Mouse (Mus musculus) left cerebral cortex, adult 8-10 months (tissue): ENCODE data around the gene Map2. TPM values are rescaled to one million over a fixed set of nuclear protein-coding genes. Genes with fewer than 3 reads are reported as not detected.

ENCODE experiments used
- DNase-seq, 2 experiments: peaks; one replicate each; pipeline ENCODE4 v3.0.0; 2022; ENCODE audit warnings: low spot score in 2 of 2
- total RNA-seq, 4 experiments: library from RNA; stranded (reverse); gene quantifications; 2 replicates each; pipeline ENCODE4 v1.2.4; 2022

Gene Map2
- total RNA-seq, 4 experiments from 2014 or later, result 960 to 1,199 (median 1,078) TPM

DNA sequence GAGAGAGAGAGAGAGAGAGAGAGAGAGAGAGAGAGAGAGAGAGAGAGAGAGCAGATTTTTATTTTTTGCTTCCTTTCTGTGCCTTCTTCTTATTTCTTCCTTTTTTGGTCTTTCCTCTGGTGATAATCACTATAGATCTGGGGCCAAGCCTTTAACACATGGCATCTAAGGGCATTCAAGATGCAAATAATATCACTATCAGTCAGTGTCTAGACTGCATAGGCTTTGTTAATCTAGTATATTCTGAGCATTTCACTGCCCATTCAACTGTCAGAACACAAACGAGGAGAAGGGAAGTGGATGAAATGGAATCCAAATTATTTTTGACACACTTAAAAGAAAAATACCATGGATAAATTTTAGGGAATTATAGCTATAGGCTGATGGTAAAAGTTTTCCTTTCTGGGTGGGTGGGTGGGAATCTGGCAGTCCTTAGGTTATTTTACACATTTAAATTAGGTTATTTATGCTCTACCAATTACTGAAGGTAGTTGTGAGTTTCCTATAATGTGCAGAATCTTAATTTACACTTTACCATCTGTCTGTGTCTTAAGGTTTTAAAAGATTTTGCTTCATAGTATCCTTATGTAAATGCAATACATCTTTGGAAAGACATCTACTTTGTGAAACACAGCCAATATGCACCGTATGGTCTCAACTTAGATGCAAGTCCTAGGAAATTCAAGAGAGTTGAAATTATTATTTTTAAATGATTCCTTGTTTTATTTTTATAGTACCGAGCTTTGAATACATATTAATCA is 117.2 kb downstream of the Map2 start:
- no peak for DNase-seq

DNA sequence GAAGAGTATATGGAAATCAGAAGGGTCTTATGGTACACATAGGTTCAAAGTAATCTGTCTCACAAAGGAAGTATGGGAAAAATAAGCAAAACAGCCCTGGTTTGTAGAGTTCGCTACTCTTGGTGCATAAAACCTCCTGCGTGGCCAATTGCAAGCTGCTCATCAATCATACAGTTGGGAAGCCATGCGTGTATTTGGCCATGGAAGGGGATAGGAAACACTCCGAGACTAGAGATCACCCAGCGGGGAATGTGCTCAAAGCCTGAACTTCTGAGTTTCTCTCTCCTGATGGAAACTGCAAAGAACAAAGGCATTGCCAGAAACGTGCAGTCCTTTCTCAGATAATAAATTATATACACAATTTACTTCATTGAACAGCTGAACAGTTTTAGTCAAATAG is 124.3 kb downstream of the Map2 start:
- no peak for DNase-seq

DNA sequence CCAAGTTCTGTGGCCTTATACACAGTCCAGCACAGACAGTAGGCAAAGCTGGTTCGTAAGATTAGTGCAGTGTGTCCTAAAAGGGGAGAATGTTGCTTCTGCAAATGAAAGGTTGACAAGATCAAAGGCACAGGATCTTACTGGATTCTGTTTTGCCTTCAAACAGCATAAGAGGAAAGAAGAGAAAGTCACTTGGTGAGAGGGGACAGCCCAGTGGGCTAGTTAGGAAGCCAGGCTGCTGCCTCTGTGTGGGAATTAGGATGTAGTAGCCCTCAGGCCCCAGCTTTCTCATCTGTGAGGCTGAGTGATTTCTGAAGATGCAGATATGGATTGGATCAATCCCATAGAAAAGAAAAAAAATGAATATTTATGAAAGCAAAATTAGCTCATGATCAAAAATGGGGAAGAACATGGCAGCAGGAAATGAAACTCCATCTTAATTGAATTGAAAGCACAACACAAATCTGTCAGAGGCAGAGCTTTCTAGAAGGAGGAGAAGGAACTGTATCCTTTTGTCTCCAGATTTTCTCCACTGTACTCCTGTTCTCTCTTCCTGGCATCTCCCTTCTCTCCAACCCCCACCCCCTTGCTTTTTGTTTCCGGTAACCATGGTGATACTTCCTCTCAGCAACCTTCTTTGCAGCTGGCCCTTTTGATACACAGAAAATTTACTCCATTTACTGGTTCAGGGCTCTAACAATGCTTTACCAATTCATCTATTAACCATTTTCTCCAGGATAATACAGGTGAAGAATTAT is 145.5 kb downstream of the Map2 start:
- DNase-seq, result no peak

- DNase-seq, result no peak
Measured at GRCm38 (mm10) chr1:66321136-66321502, 146.0 kb downstream of the Map2 start.

DNA sequence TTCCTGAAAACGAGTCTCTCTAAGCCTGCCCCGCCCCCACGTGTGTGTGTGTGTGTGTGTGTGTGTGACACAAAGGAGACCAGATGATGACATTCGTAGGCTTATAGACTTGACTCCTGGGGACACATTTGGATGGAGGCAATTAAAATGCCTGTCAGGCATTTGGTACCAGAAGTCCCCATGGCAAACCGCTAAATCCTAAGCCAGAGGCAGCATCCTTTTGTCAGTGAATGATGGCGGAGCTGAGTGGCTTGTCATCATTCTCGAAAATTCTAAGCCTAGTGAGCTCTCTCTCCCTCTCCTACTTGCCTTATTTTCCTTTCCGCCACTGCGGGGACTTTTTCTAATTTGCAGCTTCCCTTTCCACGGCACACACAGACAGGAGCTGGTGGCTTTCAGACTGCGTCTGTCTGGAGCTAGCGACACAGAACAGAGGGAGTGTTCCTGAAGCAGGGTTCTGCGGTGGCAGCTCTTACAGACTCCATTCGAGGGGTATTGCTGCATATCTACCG is 146.6 kb downstream of the Map2 start:
- DNase-seq, result peak; percentile 69 to 73

- DNase-seq, result peak in 1 of 2 experiments; percentile 68
Measured at GRCm38 (mm10) chr1:66323461-66323860, 148.4 kb downstream of the Map2 start.

- DNase-seq, result no peak
Measured at GRCm38 (mm10) chr1:66324951-66325350, 149.9 kb downstream of the Map2 start.

DNA sequence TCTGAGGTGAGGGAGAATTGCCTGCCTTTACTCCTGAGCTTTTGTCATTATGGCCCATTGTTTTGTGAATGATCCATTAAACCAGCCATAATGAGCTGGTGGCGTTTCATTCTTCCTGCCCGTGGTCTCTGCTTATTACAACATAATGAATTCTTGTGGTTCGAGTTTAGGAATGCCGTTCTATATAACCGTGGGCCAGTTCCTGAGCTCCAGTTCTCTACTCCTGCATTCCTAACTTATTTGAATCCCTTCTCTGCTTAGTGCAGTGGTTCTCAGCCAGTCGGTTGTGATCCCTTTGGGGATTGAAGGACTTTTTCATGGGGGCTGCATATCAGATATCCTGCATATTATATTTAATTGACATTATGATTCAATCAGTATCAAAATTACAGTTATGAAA is 153.9 kb downstream of the Map2 start:
- DNase-seq, result no peak

DNA sequence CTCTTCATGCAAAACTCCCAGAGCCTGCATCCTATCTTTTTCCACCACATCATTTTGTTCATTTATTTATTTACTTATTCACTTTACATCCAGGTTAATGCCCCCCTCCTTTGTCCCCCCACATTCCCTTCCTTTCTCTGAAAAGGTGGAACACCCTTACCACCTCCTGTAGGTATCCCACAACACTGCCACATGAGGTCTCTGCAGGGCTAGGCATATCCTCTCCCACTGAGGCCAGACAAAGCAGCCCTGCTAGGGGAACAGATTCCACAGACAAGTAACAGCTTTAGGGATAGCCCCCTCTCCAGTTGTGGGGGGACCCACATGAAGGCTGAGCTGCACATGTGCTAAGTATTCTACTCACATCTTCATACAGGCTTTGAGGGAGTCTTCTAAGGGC is 154.5 kb downstream of the Map2 start:
- no peak for DNase-seq

DNA sequence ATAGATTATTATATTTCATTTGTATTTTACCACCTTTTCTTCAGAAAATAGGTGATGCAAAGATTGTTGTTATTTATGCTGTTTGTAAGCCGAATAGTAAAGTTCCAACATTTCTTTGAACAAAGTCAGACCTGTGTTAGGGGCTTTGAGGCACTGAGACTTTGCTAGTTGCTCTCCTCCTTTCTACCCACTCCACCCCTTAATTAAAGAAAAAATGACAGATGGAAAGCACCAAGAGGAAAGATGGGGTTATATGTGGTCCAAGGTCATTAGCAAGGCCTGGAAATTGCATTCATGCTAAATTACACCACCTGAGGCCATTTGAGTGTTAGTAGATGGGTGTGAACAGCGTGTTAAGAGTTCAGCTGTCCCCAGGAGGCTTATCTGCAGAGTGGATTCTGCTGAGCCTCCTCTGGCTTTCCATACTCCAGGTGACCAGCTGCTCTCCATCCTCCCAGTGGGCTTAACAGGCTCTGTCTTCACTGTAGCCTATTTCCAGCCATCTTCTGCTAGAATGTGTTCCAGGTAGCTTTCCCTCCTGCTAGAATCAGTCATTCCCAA is 160.7 kb downstream of the Map2 start:
- no peak for DNase-seq

DNA sequence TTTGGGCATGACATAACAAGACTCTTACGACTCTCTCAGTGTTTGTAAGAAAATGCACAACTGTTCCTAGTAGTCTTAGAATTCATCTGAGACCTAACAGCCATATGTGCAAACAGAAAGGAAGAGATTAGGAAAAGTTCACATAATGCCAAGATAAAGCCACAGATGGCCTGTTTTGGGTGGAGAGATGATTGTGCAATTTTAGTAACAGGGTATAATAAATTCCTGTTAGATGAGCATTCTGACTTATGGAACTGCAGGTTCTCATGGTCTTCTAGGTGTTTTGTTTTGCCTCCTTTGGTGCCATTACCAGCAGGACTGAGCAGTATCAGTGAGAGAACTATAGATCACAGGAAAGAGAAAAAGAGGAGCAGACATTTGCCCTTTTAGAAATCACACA is 164.1 kb downstream of the Map2 start:
- DNase-seq, result no peak

DNA sequence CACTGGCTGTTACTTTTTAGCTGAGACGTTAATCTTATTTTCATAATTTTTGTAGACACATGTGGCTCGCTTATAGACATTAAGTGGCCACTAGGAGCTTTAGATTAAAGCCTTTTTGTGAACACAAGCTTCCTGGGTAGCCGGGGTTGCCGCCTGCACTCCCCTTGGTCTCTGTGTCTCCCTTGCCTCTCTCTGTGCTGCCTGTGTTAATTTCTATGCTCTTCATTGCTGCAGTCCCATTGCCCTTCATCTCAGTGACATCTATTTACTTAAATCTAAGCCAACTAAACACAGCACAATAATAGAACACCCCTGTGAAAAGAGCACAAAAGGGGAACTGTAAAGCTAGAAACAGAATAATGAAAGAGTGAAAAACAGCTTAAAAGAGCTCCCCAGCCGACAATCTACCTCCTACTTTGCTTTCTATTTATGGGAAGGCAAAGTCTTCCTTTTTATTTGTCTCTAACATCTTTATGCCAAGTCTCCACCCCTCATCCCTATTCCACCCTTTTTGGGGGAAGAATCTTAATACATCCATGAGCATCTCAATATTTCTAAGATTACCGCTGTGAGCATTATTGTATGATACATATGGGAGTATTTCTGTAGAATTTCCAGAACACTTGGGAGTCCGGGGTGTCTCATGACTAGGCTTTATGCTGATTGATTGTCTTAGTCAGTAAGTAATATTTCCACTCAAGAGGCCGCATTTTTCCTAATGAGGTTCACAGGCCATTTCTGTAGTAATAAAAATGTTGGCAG is 173.5 kb downstream of the Map2 start:
- no peak for DNase-seq

- DNase-seq, result no peak
Measured at GRCm38 (mm10) chr1:66349166-66349835, 174.2 kb downstream of the Map2 start.

DNA sequence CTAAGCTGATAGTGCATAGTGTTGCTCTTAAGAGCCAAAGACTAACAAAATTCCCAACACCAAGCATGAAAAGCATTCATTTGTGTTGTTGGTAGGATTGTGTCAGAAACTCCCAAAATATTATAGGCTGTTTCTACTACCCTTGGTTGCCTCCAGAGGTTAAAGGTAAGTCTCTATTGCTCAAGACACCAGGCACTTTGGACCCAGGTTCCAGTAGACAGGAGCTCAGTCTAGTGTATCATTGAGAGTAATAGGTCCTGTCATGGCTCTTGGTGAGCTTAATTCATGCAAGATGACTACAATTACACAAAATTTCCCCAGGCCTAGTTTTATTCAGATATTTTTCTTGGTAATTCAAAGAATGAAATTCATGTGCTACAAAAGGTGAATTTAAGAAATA is 176.3 kb downstream of the Map2 start:
- no peak for DNase-seq

DNA sequence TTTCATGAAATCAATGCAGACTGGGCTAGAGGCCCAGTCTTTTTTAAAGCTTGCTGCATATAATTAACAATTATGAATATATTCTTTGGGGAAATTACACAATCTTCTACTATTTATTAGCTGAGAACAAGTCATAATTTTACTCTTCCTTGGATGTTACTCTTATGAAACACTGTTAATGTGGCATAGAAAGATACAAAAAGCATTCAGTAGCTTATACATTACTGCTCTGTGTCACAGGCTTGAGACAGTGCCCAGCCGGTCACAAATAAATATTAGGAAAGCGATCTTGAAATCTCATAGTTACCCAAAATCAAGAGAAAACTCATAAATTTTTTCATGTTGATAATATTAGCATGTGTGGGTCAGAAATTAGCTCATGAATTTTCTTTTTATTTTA is 186.7 kb downstream of the Map2 start:
- no peak for DNase-seq

DNA sequence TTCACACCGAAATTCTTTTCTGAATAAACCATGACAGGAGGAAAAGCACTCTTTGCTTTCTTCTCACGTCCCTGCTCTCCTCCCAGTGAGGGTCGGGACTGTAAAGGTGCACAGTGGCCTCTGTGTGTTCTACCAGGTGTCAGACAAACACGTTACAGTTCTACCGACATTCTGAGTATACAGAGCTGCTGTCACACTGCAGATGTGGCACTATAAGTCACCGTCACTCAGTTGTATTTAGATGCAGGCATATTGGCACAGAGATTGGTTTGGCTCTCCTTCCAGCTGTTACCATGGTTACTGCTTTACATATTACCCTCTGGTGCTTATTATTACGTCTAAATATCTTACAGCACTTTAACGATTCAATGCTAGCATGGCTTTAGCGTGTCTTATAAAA is 188.2 kb downstream of the Map2 start:
- no peak for DNase-seq

DNA sequence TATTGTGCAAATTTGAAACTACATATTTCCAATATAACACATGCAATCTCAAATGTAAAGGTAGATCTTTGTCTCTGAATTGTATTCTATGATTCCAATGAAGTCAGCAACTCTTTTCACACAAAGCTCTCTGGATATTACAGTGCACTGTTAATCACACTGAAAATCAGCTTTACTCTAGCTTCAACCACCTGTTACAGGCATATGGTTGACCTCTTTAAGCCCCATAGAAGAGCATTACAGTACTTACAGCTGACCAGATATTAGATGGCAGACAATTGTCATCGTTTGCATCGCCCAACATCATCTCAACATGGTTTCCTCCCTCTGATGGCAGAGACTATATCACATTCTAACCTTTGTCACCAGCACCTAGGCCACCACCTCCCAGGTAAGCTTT is 189.3 kb downstream of the Map2 start:
- no peak for DNase-seq

- DNase-seq, result peak in 1 of 2 experiments; percentile 60
Measured at GRCm38 (mm10) chr1:66365600-66365999, 190.5 kb downstream of the Map2 start.

DNA sequence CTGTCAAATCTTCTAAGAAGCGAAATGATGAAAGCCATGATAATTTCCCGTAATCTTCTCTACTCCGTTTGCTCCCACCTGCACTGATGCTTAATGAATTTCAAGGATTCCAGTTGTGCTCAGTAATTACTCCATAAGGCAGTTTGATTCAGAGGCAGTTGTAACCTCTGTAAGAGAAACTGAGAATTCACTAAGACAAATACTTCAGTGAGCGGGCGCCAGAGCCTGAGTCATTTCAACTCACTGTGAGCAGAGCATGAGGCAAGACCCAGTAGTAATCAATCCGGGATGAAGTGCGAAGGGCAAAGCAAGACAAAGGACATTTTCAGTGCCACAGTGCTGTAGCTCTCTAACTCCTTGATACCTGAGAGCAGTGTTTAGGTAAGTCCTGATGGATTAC is 194.4 kb downstream of the Map2 start:
- no peak for DNase-seq

- DNase-seq, result no peak
Measured at GRCm38 (mm10) chr1:66371371-66371770, 196.3 kb downstream of the Map2 start.

- DNase-seq, result no peak
Measured at GRCm38 (mm10) chr1:66386321-66386720, 211.2 kb downstream of the Map2 start.
